8 mouse cellular contexts compared by ENCODE assay signal in the genomic region with DNA sequence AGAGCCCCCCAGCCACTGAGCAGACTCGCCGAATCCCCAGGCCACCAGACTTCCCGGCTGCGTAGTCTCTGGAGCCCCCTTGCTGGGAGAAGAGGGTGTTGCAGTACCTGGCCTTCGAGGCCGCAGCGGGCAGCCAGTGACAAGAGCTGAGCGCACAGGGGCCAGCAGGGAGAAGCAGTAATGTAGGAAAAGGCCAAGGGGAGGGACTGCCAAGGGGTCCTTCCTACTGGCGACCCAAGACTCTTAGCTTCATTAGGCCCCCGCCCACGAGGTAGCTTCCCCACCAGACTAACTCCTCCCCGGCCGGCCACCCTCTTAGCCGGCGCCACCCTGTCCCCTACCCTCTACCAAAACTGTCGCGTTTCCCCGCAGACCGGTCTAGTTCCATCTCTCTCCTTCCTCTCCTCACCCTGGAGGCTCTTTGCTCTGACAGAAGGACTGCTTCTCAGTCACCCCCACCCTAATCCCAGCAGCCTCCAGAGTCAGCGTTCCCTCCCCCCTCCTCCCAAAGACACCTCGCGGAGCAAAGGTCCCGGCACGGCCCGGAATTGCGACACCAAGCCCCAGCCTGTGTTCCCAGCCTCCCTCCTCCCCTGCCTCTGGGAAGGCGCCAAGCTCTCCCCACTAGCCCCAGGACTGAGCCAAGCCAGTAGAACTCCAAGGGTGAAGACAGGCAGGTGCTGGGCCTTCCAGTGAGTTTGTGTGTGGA. TPM values are rescaled to one million over a fixed set of nuclear protein-coding genes. Genes with fewer than 3 reads are reported as not detected.
DNase-seq lines count a peak whose midpoint lies in the region; ATAC-seq and TF ChIP-seq lines count a peak whose summit lies in the region.

No protein-coding gene starts in this region.

- TF ChIP-seq CTCF in lung, embryonic 14.5 days (IDR thresholded peaks at IDR 0.05; ENCODE audit: low read depth), result peak; percentile 93

- peak; percentile 56 for DNase-seq in CD4-positive helper T cell, adult 2 months (ENCODE audit: low read depth, low spot score)
- DNase-seq in adipocyte (ENCODE audit: low spot score), result peak; percentile 98
- peak; percentile 44 for DNase-seq in embryo, embryonic 11.5 days (ENCODE audit: low read depth, low spot score)
- peak; percentile 92 to 94 for DNase-seq in heart, adult 18-20 months
- peak; percentile 90 for DNase-seq in kidney, adult 11 months
- peak; percentile 92 for DNase-seq in lung, embryonic 14.5 days
- DNase-seq in urinary bladder, postnatal 25 days (ENCODE audit: low spot score), result peak; percentile 74

- peak; percentile 95 for ATAC-seq in lung, embryonic 14.5 days (ENCODE audit: insufficient read depth)
- peak; percentile 83 for ATAC-seq in neutrophil, adult 5-6 weeks (ENCODE audit: extremely low read depth, insufficient number of reproducible peaks, low FRiP score, poor library complexity, severe bottlenecking)

- peak overlapping the region; percentile 36 for H3K4me3 ChIP-seq in lung, embryonic 14.5 days (ENCODE audit: low read depth, low read length)

- peaks cover 5% of the 10 kb centered on the region for H3K4me1 ChIP-seq in lung, embryonic 14.5 days (ENCODE audit: insufficient read depth)

- no peaks in the 10 kb centered on the region for H3K9me3 ChIP-seq in lung, embryonic 14.5 days (ENCODE audit: low read depth, low read length)

- peak overlapping the region; percentile 89 for H3K27ac ChIP-seq in lung, embryonic 14.5 days (ENCODE audit: low read depth)

- H3K9ac ChIP-seq in lung, embryonic 14.5 days, result peak overlapping the region; percentile 41

- WGBS in lung, embryonic 14.5 days, result under 1% methylated on average over 27 of the region's 27 CpGs

- peak overlapping the region; percentile 69 for H3K4me2 ChIP-seq in lung, embryonic 14.5 days

- no peaks in the 10 kb centered on the region for H3K36me3 ChIP-seq in lung, embryonic 14.5 days (ENCODE audit: insufficient read depth)

- H3K27me3 ChIP-seq in lung, embryonic 14.5 days (ENCODE audit: insufficient read depth, low read length), result no peaks in the 10 kb centered on the region

RNA-seq across cellular contexts. Expression of a gene that starts 7.9 kb away (rescaled TPM):
- total RNA-seq in heart, adult 18-20 months (2021), result 10 to 100 TPM; 18.1 to 26.5 TPM
- 14.2 and 15.7 TPM in 2 replicates for polyA plus RNA-seq in lung, embryonic 14.5 days (2014; fragmentation: Nextera tagmentation; extraction: Ambion mirVana)
- 0.58 and 0.74 TPM in 2 replicates for total RNA-seq in neutrophil, adult 5-6 weeks (2017)

RNA-seq across cellular contexts. Expression of a gene that starts 7.9 kb away (rescaled TPM):
- 10 to 100 TPM; 15.1 to 20.2 TPM for total RNA-seq in heart, adult 18-20 months (2021)
- polyA plus RNA-seq in lung, embryonic 14.5 days (2014; fragmentation: Nextera tagmentation; extraction: Ambion mirVana), result 33.8 and 34.3 TPM in 2 replicates
- total RNA-seq in neutrophil, adult 5-6 weeks (2017), result 8.1 and 9.1 TPM in 2 replicates

RNA-seq across cellular contexts. Expression of a gene that starts 11.1 kb away (rescaled TPM):
- 1 to 10 TPM; 6.0 to 6.1 TPM for total RNA-seq in heart, adult 18-20 months (2021)
- 7.6 and 8.6 TPM in 2 replicates for polyA plus RNA-seq in lung, embryonic 14.5 days (2014; fragmentation: Nextera tagmentation; extraction: Ambion mirVana)
- 126 and 151 TPM in 2 replicates for total RNA-seq in neutrophil, adult 5-6 weeks (2017)

RNA-seq across cellular contexts. Expression of a gene that starts 42.0 kb away (rescaled TPM):
- 1 to 10 TPM; 2.3 to 3.4 TPM for total RNA-seq in heart, adult 18-20 months (2021)
- polyA plus RNA-seq in lung, embryonic 14.5 days (2014; fragmentation: Nextera tagmentation; extraction: Ambion mirVana), result 14.6 and 17.3 TPM in 2 replicates
- 42.1 and 44.1 TPM in 2 replicates for total RNA-seq in neutrophil, adult 5-6 weeks (2017)

Comparison
In these comparisons a context has a peak if more than half of its experiments do, and no peak if none do; other contexts are left out.
1. Peak in every context shown above with its lines: DNase-seq, ATAC-seq, H3K4me3 ChIP-seq and H3K27ac ChIP-seq.
2. DNase-seq: peak in every context shown above with its lines; median percentile 98 in adipocyte; 93 in heart, adult 18-20 months; 92 in lung, embryonic 14.5 days; 90 in kidney, adult 11 months; 74 in urinary bladder, postnatal 25 days; 56 in CD4-positive helper T cell, adult 2 months; 44 in embryo, embryonic 11.5 days.
3. RNA of a gene that starts 7.9 kb away (total RNA-seq): 18.1 to 26.5 TPM in heart, adult 18-20 months; 0.58 to 0.74 TPM in neutrophil, adult 5-6 weeks; every median in the first group is over 10 times any median in the second.
4. RNA of a gene that starts 11.1 kb away (total RNA-seq): 126 to 151 TPM in neutrophil, adult 5-6 weeks; 6.0 to 6.1 TPM in heart, adult 18-20 months; every median in the first group is over 10 times any median in the second.